ENCODE assay signal across 12 mouse cellular contexts in the genomic region with DNA sequence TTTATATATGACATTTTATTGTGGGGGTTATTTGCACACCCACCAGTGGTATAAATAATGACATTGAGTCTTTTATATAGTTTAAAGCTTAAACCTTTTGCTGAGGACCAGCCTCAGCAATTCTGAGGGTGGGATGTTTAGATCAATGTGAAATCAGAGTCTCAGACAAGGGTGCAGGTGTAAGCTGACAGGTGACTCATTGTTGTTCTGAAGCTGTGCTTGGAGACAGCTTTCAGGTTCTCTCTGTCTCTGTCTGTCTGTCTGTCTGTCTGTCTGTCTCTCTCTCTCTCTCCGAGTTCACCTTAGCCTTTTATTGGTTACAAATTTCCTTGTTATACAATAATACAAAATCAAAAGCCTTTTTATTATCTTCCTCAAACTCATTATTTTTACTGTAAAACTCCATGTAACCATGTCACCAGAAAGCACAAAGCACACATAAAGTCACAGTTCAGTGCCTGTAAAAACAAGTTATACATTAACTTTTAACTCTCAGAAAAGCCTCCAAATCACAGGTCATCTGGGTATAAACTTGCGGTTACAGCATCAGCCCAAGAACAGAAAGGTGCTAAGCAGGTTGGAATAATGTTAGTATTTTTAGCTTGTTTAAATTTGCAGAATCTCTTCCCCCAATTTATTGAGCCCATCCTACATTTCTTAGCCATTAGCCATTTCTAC.
"Had no signal": no experiment of that assay in that cellular context is flagged by ENCODE, and none has a peak within 500 bp of the region (broad histone marks: within the 10 kb centered on the region; RNA-seq: fewer than 3 reads in every experiment).

No protein-coding gene starts in this region.

- H3K9ac ChIP-seq: limb, embryonic 12.5 days; lung, embryonic 15.5 days; midbrain, embryonic 13.5 days; stomach, embryonic 15.5 days had no signal

- H3K27ac ChIP-seq: limb, embryonic 12.5 days; lung, embryonic 15.5 days; midbrain, embryonic 13.5 days; stomach, embryonic 15.5 days had no signal

- H3K4me2 ChIP-seq: limb, embryonic 12.5 days; lung, embryonic 15.5 days; midbrain, embryonic 13.5 days; stomach, embryonic 15.5 days had no signal

- H3K27me3 ChIP-seq: limb, embryonic 12.5 days; lung, embryonic 15.5 days; midbrain, embryonic 13.5 days; stomach, embryonic 15.5 days had no signal

- H3K4me1 ChIP-seq: limb, embryonic 12.5 days; lung, embryonic 15.5 days; midbrain, embryonic 13.5 days; stomach, embryonic 15.5 days had no signal

- DNase-seq: layer of hippocampus, adult 9-11 months; layer of hippocampus, postnatal 36 days; liver; right cerebral cortex, postnatal 14 days; thymus, adult 2 months; thymus, postnatal 36 days had no signal

- H3K36me3 ChIP-seq: limb, embryonic 12.5 days; lung, embryonic 15.5 days; midbrain, embryonic 13.5 days; stomach, embryonic 15.5 days had no signal

- ATAC-seq: hindbrain, embryonic 16.5 days; inflammation-experienced regulatory T-cells, adult 6 months; midbrain, embryonic 13.5 days had no signal

- H3K9me3 ChIP-seq: limb, embryonic 12.5 days; lung, embryonic 15.5 days; midbrain, embryonic 13.5 days; stomach, embryonic 15.5 days had no signal

- H3K4me3 ChIP-seq: limb, embryonic 12.5 days; lung, embryonic 15.5 days; midbrain, embryonic 13.5 days; stomach, embryonic 15.5 days had no signal
